Mouse (Mus musculus): ENCODE data around the gene Cmip. TPM values are rescaled to one million over a fixed set of nuclear protein-coding genes. Genes with fewer than 3 reads are reported as not detected.

Cmip gene
- total and polyA plus RNA-seq, 3 experiments = 17.0 to 71.8 TPM; not detected in 1

GRCm38 (mm10) chr8:117254496-117254895 is 2.4 kb upstream of the Cmip start:
- Histone ChIP-seq H3K9me3 (replicated peaks; ENCODE audit: insufficient read depth, low read length) (no peaks in the 10 kb centered on the region), H3K9ac (ENCODE audit: control insufficient read depth, low read depth, low read length, poor library complexity, severe bottlenecking) (peak overlapping the region; percentile 51), H3K27ac (ENCODE audit: control insufficient read depth, low read depth, low read length) (peak overlapping the region; percentile 78), H3K27me3 (ENCODE audit: control insufficient read depth in 1 of 2, insufficient read depth in 2 of 2, low read length in 2 of 2) (no peaks in the 10 kb centered on the region), H3K36me3 (ENCODE audit: control insufficient read depth in 1 of 2, insufficient read depth in 2 of 2, low read length in 2 of 2) (peaks cover 0 to 21% of the 10 kb centered on the region in 2 experiments; a peak in 1 of 4 replicates), H3K4me3 (ENCODE audit: control insufficient read depth in 1 of 2, insufficient read depth in 1 of 2, low read depth in 2 of 2, low read length in 2 of 2) (peak overlapping the region; percentile 13 to 38; a peak in 3 of 4 replicates), H3K4me1 (ENCODE audit: control insufficient read depth in 1 of 2, insufficient read depth in 2 of 2, low read length in 2 of 2) (peaks cover 6 to 42% of the 10 kb centered on the region in 2 experiments), H3K79me2 (ENCODE audit: control insufficient read depth, insufficient read depth, low read length, poor library complexity) (peaks cover 29% of the 10 kb centered on the region)
- DNase-seq (ENCODE audit: low read depth, low spot score) = peak; percentile 64
- peak; percentile 74 for TF ChIP-seq TBP (IDR thresholded peaks at IDR 0.05; ENCODE audit: low read depth, low read length)
- no peak for TF ChIP-seq JUND (IDR thresholded peaks at IDR 0.05; ENCODE audit: low read depth, low read length)
- TF ChIP-seq ZNF384 (IDR thresholded peaks at IDR 0.05; ENCODE audit: low read depth, low read length) = no peak
- TF ChIP-seq BHLHE40 (IDR thresholded peaks at IDR 0.05; ENCODE audit: borderline replicate concordance, low read depth, low read length) = no peak

- H3K79me2 ChIP-seq (ENCODE audit: control insufficient read depth, insufficient read depth, low read length, poor library complexity) = peaks cover 48% of the 10 kb centered on the region
- H3K36me3 ChIP-seq (ENCODE audit: control insufficient read depth in 1 of 2, insufficient read depth in 2 of 2, low read length in 2 of 2) = peaks cover 0 to 32% of the 10 kb centered on the region in 2 experiments; a peak in 2 of 4 replicates
- DNase-seq (ENCODE audit: low read depth, low spot score) = peak; percentile 91
- TF ChIP-seq MAX (IDR thresholded peaks at IDR 0.05; ENCODE audit: low read length) (peak; percentile 28; the same call in 1 of the 2 replicates), POLR2AphosphoS5 (IDR thresholded peaks at IDR 0.05; ENCODE audit: borderline replicate concordance, low read depth, low read length) (no peak), SIN3A (IDR thresholded peaks at IDR 0.05; ENCODE audit: low read length) (peak; percentile 40; the same call in 1 of the 2 replicates), HCFC1 (IDR thresholded peaks at IDR 0.05; ENCODE audit: low read depth, low read length) (0 out of 2 replicates have a peak, but pooled peaks have one; percentile 4), MXI1 (IDR thresholded peaks at IDR 0.05; ENCODE audit: low read depth, low read length) (no peak; the same call in 1 of the 2 replicates), USF2 (IDR thresholded peaks at IDR 0.05; ENCODE audit: borderline replicate concordance in 1 of 2, insufficient read depth in 1 of 2, low read depth in 1 of 2, low read length in 2 of 2) (peak in 1 of 2 experiments; percentile 75; a peak in 2 of 4 replicates), GATA1 (IDR thresholded peaks at IDR 0.05; ENCODE audit: low read depth, low read length) (no peak), EP300 (IDR thresholded peaks at IDR 0.05; ENCODE audit: low read depth in 1 of 2, low read length in 2 of 2) (no peak), POLR2AphosphoS2 (IDR thresholded peaks at IDR 0.05; ENCODE audit: low read length) (no peak), NELFE (IDR thresholded peaks at IDR 0.05; ENCODE audit: low read depth, low read length) (peak; percentile 56; the same call in 1 of the 2 replicates), BHLHE40 (IDR thresholded peaks at IDR 0.05; ENCODE audit: borderline replicate concordance, low read depth, low read length) (no peak), ZNF384 (IDR thresholded peaks at IDR 0.05; ENCODE audit: low read depth, low read length) (no peak), CHD2 (IDR thresholded peaks at IDR 0.05; ENCODE audit: low read length) (no peak), NRF1 (IDR thresholded peaks at IDR 0.05; ENCODE audit: insufficient read depth, low read depth, low read length, poor library complexity, severe bottlenecking) (peak; percentile 26; the same call in 1 of the 2 replicates), TCF12 (IDR thresholded peaks at IDR 0.05; ENCODE audit: low read depth, low read length) (0 out of 2 replicates have a peak, but pooled peaks have one; percentile 15), USF1 (IDR thresholded peaks at IDR 0.05; ENCODE audit: low read depth, low read length) (peak; percentile 96), CTCF (IDR thresholded peaks at IDR 0.05 in 2 of 3, conservative IDR thresholded peaks at IDR 0.05 in 1 of 3; ENCODE audit: control insufficient read depth in 1 of 3, insufficient read depth in 1 of 3, low read depth in 2 of 3, low read length in 3 of 3, poor library complexity in 1 of 3, severe bottlenecking in 1 of 3) (0 out of 6 replicates have a peak, but pooled peaks of 1 of the 3 experiments have one; percentile 0), POLR2A (IDR thresholded peaks at IDR 0.05; ENCODE audit: control insufficient read depth in 1 of 2, insufficient read depth in 1 of 2, low read depth in 1 of 2, low read length in 2 of 2, poor library complexity in 1 of 2) (peak; percentile 56 to 84; a peak in 3 of 4 replicates)
- peak overlapping the region; percentile 48 to 60; a peak in 3 of 4 replicates for H3K4me3 ChIP-seq (ENCODE audit: control insufficient read depth in 1 of 2, insufficient read depth in 1 of 2, low read depth in 2 of 2, low read length in 2 of 2)
- peak overlapping the region; percentile 30; the same call in 1 of the 2 replicates for H3K27ac ChIP-seq (ENCODE audit: control insufficient read depth, low read depth, low read length)
- no peaks in the 10 kb centered on the region for H3K9me3 ChIP-seq (replicated peaks; ENCODE audit: insufficient read depth, low read length)
- H3K9ac ChIP-seq (ENCODE audit: control insufficient read depth, low read depth, low read length, poor library complexity, severe bottlenecking) = peak overlapping the region; percentile 97
- H3K4me1 ChIP-seq (ENCODE audit: control insufficient read depth in 1 of 2, insufficient read depth in 2 of 2, low read length in 2 of 2) = peaks cover 7 to 48% of the 10 kb centered on the region in 2 experiments
- H3K27me3 ChIP-seq (ENCODE audit: control insufficient read depth in 1 of 2, insufficient read depth in 2 of 2, low read length in 2 of 2) = no peaks in the 10 kb centered on the region
Observed at GRCm38 (mm10) chr8:117256292-117256938, 449 bp upstream of the Cmip start.

All from MEL (cell line).